Mouse (Mus musculus) heart, embryonic 15.5 days (tissue): ENCODE results near the gene Phldb2. TPM values are rescaled to one million over a fixed set of nuclear protein-coding genes. Genes with fewer than 3 reads are reported as not detected.

Source experiments
- ATAC-seq: fragments of 200-750 bp; cut with Nextera tagmentation; replicated peaks from 2 replicates; pipeline ENCODE4 v1.8.0; 2017; ENCODE audit warnings: low read depth, moderate TSS enrichment; ENCODE audit not compliant: insufficient number of reproducible peaks, insufficient read depth, low FRiP score
- H3K27ac ChIP-seq: fragments of 300-500 bp; sonication (generic); 2 replicates; pipeline ENCODE4 v1.5.1; 2015; ENCODE audit warnings: mild to moderate bottlenecking, inconsistent platforms
- H3K27me3 ChIP-seq: fragments of 300-500 bp; sonication (generic); 2 replicates; pipeline ENCODE4 v1.6.1; 2015; ENCODE audit warnings: inconsistent platforms
- H3K36me3 ChIP-seq: fragments of 300-500 bp; sonication (generic); 2 replicates; pipeline ENCODE4 v1.6.1; 2015; ENCODE audit warnings: mild to moderate bottlenecking, inconsistent platforms
- H3K4me1 ChIP-seq: fragments of 300-500 bp; sonication (generic); replicated peaks from 2 replicates; pipeline ENCODE4 v1.6.1; 2015; ENCODE audit warnings: inconsistent platforms
- H3K4me2 ChIP-seq: fragments of 300-500 bp; sonication (generic); 2 replicates; pipeline ENCODE4 v1.6.1; 2015; ENCODE audit warnings: inconsistent platforms, mild to moderate bottlenecking, moderate library complexity
- H3K4me3 ChIP-seq: fragments of 300-500 bp; sonication (generic); 2 replicates; pipeline ENCODE4 v1.5.1; 2015; ENCODE audit warnings: mild to moderate bottlenecking, inconsistent platforms
- H3K9ac ChIP-seq: fragments of 300-500 bp; sonication (generic); 2 replicates; pipeline ENCODE4 v1.6.1; 2015; ENCODE audit warnings: mild to moderate bottlenecking, inconsistent platforms
- H3K9me3 ChIP-seq: fragments of 300-500 bp; sonication (generic); replicated peaks from 2 replicates; pipeline ENCODE4 v1.6.1; 2016; ENCODE audit warnings: inconsistent platforms
- WGBS: fragments of 180-500 bp; shearing (Covaris S2); methylation state at CpG from one replicate; pipeline ENCODE4 v1.1.7; 2015; ENCODE audit warnings: mixed read lengths; 5-methylcytosine and 5-hydroxymethylcytosine counted together
- polyA plus RNA-seq: library from polyadenylated mRNA; unstranded; fragments of >200 nt; fragmentation: Nextera tagmentation; extraction: Ambion mirVana; gene quantifications from 2 replicates; pipeline ENCODE4 v1.2.1, GENCODE M21; 2015

The Phldb2 gene
- polyA plus RNA-seq, 1 experiment from 2014 or later, result 39.8 TPM

- WGBS, result 70% methylated on average over 3 of the region's 3 CpGs
- H3K4me2 ChIP-seq, result no peak overlapping the region
- H3K9ac ChIP-seq, result no peak overlapping the region
- ATAC-seq, result no peak
- no peaks in the 10 kb centered on the region for H3K27me3 ChIP-seq
- H3K4me1 ChIP-seq, result peaks cover 15% of the 10 kb centered on the region
- H3K36me3 ChIP-seq, result no peaks in the 10 kb centered on the region
- H3K9me3 ChIP-seq, result no peaks in the 10 kb centered on the region
- H3K27ac ChIP-seq, result no peak overlapping the region
- no peak overlapping the region for H3K4me3 ChIP-seq
Measured at GRCm38 (mm10) chr16:45869044-45869443, 84.4 kb downstream of the Phldb2 start.

- ATAC-seq, result no peak
- H3K27me3 ChIP-seq, result no peaks in the 10 kb centered on the region
- H3K4me2 ChIP-seq, result no peak overlapping the region
- no peak overlapping the region for H3K9ac ChIP-seq
- no peaks in the 10 kb centered on the region for H3K9me3 ChIP-seq
- WGBS, result 87% methylated on average over 5 of the region's 5 CpGs
- H3K27ac ChIP-seq, result no peak overlapping the region
- no peak overlapping the region for H3K4me3 ChIP-seq
- no peaks in the 10 kb centered on the region for H3K36me3 ChIP-seq
- no peaks in the 10 kb centered on the region for H3K4me1 ChIP-seq
Measured at GRCm38 (mm10) chr16:45857277-45857863, 96.0 kb downstream of the Phldb2 start.

GRCm38 (mm10) chr16:45854499-45854898, 98.9 kb downstream of the Phldb2 start:
- Histone ChIP-seq H3K36me3 (no peaks in the 10 kb centered on the region), H3K4me3 (no peak overlapping the region)
- WGBS, result 92% methylated on average over 10 of the region's 10 CpGs

GRCm38 (mm10) chr16:45849045-45849444, 104.4 kb downstream of the Phldb2 start:
- ATAC-seq, result no peak
- Histone ChIP-seq H3K4me3 (no peak overlapping the region), H3K27me3 (no peaks in the 10 kb centered on the region), H3K36me3 (no peaks in the 10 kb centered on the region), H3K9ac (no peak overlapping the region), H3K27ac (no peak overlapping the region), H3K4me2 (no peak overlapping the region), H3K9me3 (no peaks in the 10 kb centered on the region), H3K4me1 (peaks cover 9% of the 10 kb centered on the region)
- 30% methylated on average over 4 of the region's 4 CpGs for WGBS

More at GRCm38 (mm10) chr16:45854499-45854898, 98.9 kb downstream of the Phldb2 start:
- Histone ChIP-seq H3K9ac (no peak overlapping the region), H3K4me1 (no peaks in the 10 kb centered on the region), H3K9me3 (no peaks in the 10 kb centered on the region), H3K27me3 (no peaks in the 10 kb centered on the region), H3K27ac (no peak overlapping the region), H3K4me2 (no peak overlapping the region)
- ATAC-seq, result no peak

- H3K27me3 ChIP-seq, result no peaks in the 10 kb centered on the region
- no peaks in the 10 kb centered on the region for H3K36me3 ChIP-seq
- peak overlapping the region; percentile 81 for H3K4me2 ChIP-seq
- H3K27ac ChIP-seq, result peak overlapping the region; percentile 91
- WGBS, result 22% methylated on average over 10 of the region's 10 CpGs
- no peaks in the 10 kb centered on the region for H3K9me3 ChIP-seq
- H3K4me3 ChIP-seq, result peak overlapping the region; percentile 72
- H3K9ac ChIP-seq, result peak overlapping the region; percentile 80
- no peak for ATAC-seq
- peaks cover 33% of the 10 kb centered on the region for H3K4me1 ChIP-seq
Measured at GRCm38 (mm10) chr16:45844875-45845274, 108.5 kb downstream of the Phldb2 start.

- peak; percentile 93 for ATAC-seq
- WGBS, result under 1% methylated on average over 45 of the region's 45 CpGs
Measured at GRCm38 (mm10) chr16:45844049-45844780, 109.2 kb downstream of the Phldb2 start.

GRCm38 (mm10) chr16:45843351-45843891, 110.0 kb downstream of the Phldb2 start:
- peak overlapping the region; percentile 81 for H3K4me2 ChIP-seq
- no peaks in the 10 kb centered on the region for H3K9me3 ChIP-seq
- no peaks in the 10 kb centered on the region for H3K27me3 ChIP-seq
- ATAC-seq, result peak; percentile 36; the same call in 1 of the 2 replicates
- H3K4me3 ChIP-seq, result peak overlapping the region; percentile 72
- H3K36me3 ChIP-seq, result no peaks in the 10 kb centered on the region
- H3K27ac ChIP-seq, result peak overlapping the region; percentile 91
- peaks cover 40% of the 10 kb centered on the region for H3K4me1 ChIP-seq
- H3K9ac ChIP-seq, result peak overlapping the region; percentile 80
- WGBS, result under 1% methylated on average over 16 of the region's 16 CpGs

More at GRCm38 (mm10) chr16:45844049-45844780, 109.2 kb downstream of the Phldb2 start:
- Histone ChIP-seq H3K27me3 (no peaks in the 10 kb centered on the region), H3K9ac (peak overlapping the region; percentile 80), H3K36me3 (no peaks in the 10 kb centered on the region), H3K9me3 (no peaks in the 10 kb centered on the region), H3K27ac (peak overlapping the region; percentile 91), H3K4me2 (peak overlapping the region; percentile 81), H3K4me1 (peaks cover 38% of the 10 kb centered on the region), H3K4me3 (peak overlapping the region; percentile 72)

GRCm38 (mm10) chr16:45842440-45842839, 111.0 kb downstream of the Phldb2 start:
- no peaks in the 10 kb centered on the region for H3K9me3 ChIP-seq
- ATAC-seq, result no peak
- no peaks in the 10 kb centered on the region for H3K36me3 ChIP-seq
- no peaks in the 10 kb centered on the region for H3K27me3 ChIP-seq
- peak overlapping the region; percentile 80 for H3K9ac ChIP-seq
- peak overlapping the region; percentile 72 for H3K4me3 ChIP-seq
- H3K4me1 ChIP-seq, result peaks cover 49% of the 10 kb centered on the region
- 41% methylated on average over 4 of the region's 4 CpGs for WGBS
- H3K4me2 ChIP-seq, result peak overlapping the region; percentile 81
- peak overlapping the region; percentile 91 for H3K27ac ChIP-seq

- ATAC-seq, result no peak
- Histone ChIP-seq H3K4me2 (peak overlapping the region; percentile 81), H3K9me3 (no peaks in the 10 kb centered on the region), H3K36me3 (no peaks in the 10 kb centered on the region), H3K9ac (no peak overlapping the region), H3K27ac (peak overlapping the region; percentile 91), H3K27me3 (no peaks in the 10 kb centered on the region), H3K4me1 (peaks cover 55% of the 10 kb centered on the region), H3K4me3 (peak overlapping the region; percentile 72)
- WGBS, result 69% methylated on average over 3 of the region's 3 CpGs
Measured at GRCm38 (mm10) chr16:45841806-45842205, 111.6 kb downstream of the Phldb2 start.

- Histone ChIP-seq H3K36me3 (no peaks in the 10 kb centered on the region), H3K4me3 (no peak overlapping the region), H3K4me1 (peaks cover 60% of the 10 kb centered on the region), H3K4me2 (peak overlapping the region; percentile 81), H3K9ac (no peak overlapping the region), H3K9me3 (no peaks in the 10 kb centered on the region), H3K27ac (no peak overlapping the region), H3K27me3 (no peaks in the 10 kb centered on the region)
- WGBS, result 80% methylated on average over 3 of the region's 3 CpGs
- ATAC-seq, result no peak
Measured at GRCm38 (mm10) chr16:45841016-45841415, 112.4 kb downstream of the Phldb2 start.

GRCm38 (mm10) chr16:45837541-45838342, 115.7 kb downstream of the Phldb2 start:
- H3K4me1 ChIP-seq, result peaks cover 64% of the 10 kb centered on the region
- peak; percentile 82 for ATAC-seq
- H3K27me3 ChIP-seq, result no peaks in the 10 kb centered on the region
- H3K9ac ChIP-seq, result no peak overlapping the region
- H3K9me3 ChIP-seq, result no peaks in the 10 kb centered on the region
- H3K27ac ChIP-seq, result peak overlapping the region; percentile 82
- no peaks in the 10 kb centered on the region for H3K36me3 ChIP-seq
- H3K4me2 ChIP-seq, result peak overlapping the region; percentile 38
- 23% methylated on average over 5 of the region's 5 CpGs for whole genome bisulfite sequencing
- H3K4me3 ChIP-seq, result no peak overlapping the region
